Mouse (Mus musculus) splenic B cell, adult 2 months (primary cell): ENCODE data around the gene Gpr162.
"Not testable (repeated sequence)": the region's sequence is repeated elsewhere in the genome, so short reads cannot be mapped to it uniquely, and the experiment has no call there.

Source experiments
- DNase-seq: peaks from one replicate; pipeline ENCODE4 v3.0.0-alpha.2; 2011; ENCODE audit warnings: low read depth, low spot score
- H3K27me3 ChIP-seq: 2 replicates; pipeline ENCODE4 v1.6.1; 2012; ENCODE audit warnings: mild to moderate bottlenecking, low read length, moderate library complexity, mixed read lengths; ENCODE audit not compliant: control insufficient read depth, poor library complexity, insufficient read depth, severe bottlenecking
- H3K36me3 ChIP-seq: 2 replicates; pipeline ENCODE4 v1.6.1; 2012; ENCODE audit warnings: mild to moderate bottlenecking, low read length, moderate library complexity, mixed read lengths; ENCODE audit not compliant: control insufficient read depth, poor library complexity, insufficient read depth, severe bottlenecking

Gpr162 gene

GRCm38 (mm10) chr6:124834512-124835081 lies 29.2 kb downstream of the Gpr162 start:
- DNase-seq: no peak
- no peaks in the 10 kb centered on the region for H3K36me3 ChIP-seq
- H3K27me3 ChIP-seq: no peaks in the 10 kb centered on the region

- no peak for DNase-seq
- H3K27me3 ChIP-seq: no peaks in the 10 kb centered on the region
- H3K36me3 ChIP-seq: no peaks in the 10 kb centered on the region
Measured at GRCm38 (mm10) chr6:124831649-124832048, 32.1 kb downstream of the Gpr162 start.

- H3K27me3 ChIP-seq, H3K36me3 ChIP-seq, DNase-seq: not testable (repeated sequence)
Measured at GRCm38 (mm10) chr6:124831199-124831598, 32.6 kb downstream of the Gpr162 start.

GRCm38 (mm10) chr6:124829799-124830700 lies 33.7 kb downstream of the Gpr162 start:
- peak; percentile 95 for DNase-seq
- H3K27me3 ChIP-seq: no peaks in the 10 kb centered on the region
- no peaks in the 10 kb centered on the region for H3K36me3 ChIP-seq

GRCm38 (mm10) chr6:124828868-124829798 lies 34.6 kb downstream of the Gpr162 start, which contains the start of the genes Usp5 and Cdca3:
TSS of gene Usp5 (minus strand) at chr6:124829484.
TSS of gene Cdca3 (plus strand) at chr6:124829547.
- peak; percentile 99 for DNase-seq
- no peaks in the 10 kb centered on the region for H3K27me3 ChIP-seq
- peaks cover 2% of the 10 kb centered on the region for H3K36me3 ChIP-seq

- Histone ChIP-seq H3K27me3 (no peaks in the 10 kb centered on the region), H3K36me3 (peaks cover 6% of the 10 kb centered on the region)
- DNase-seq: peak; percentile 25
Measured at GRCm38 (mm10) chr6:124828101-124828592, 35.6 kb downstream of the Gpr162 start.

- peaks cover 6% of the 10 kb centered on the region for H3K36me3 ChIP-seq
- DNase-seq: no peak
Measured at GRCm38 (mm10) chr6:124822049-124822448, 41.7 kb downstream of the Gpr162 start.

GRCm38 (mm10) chr6:124820891-124821290 lies 42.9 kb downstream of the Gpr162 start:
- Histone ChIP-seq H3K27me3 (no peaks in the 10 kb centered on the region), H3K36me3 (peaks cover 6% of the 10 kb centered on the region)
- DNase-seq: no peak

More at GRCm38 (mm10) chr6:124822049-124822448, 41.7 kb downstream of the Gpr162 start:
- H3K27me3 ChIP-seq: no peaks in the 10 kb centered on the region

- DNase-seq: no peak
- H3K36me3 ChIP-seq: no peaks in the 10 kb centered on the region; the same call in none of the 2 replicates
- H3K27me3 ChIP-seq: no peaks in the 10 kb centered on the region
Measured at GRCm38 (mm10) chr6:124817971-124818370, 45.8 kb downstream of the Gpr162 start.

GRCm38 (mm10) chr6:124817563-124817962 lies 46.2 kb downstream of the Gpr162 start:
- DNase-seq: no peak
- H3K27me3 ChIP-seq: no peaks in the 10 kb centered on the region
- H3K36me3 ChIP-seq: no peaks in the 10 kb centered on the region; the same call in none of the 2 replicates

GRCm38 (mm10) chr6:124817125-124817524 lies 46.7 kb downstream of the Gpr162 start:
- H3K27me3 ChIP-seq: no peaks in the 10 kb centered on the region
- no peak for DNase-seq

GRCm38 (mm10) chr6:124816611-124817010 lies 47.2 kb downstream of the Gpr162 start:
- DNase-seq: no peak
- Histone ChIP-seq H3K27me3 (no peaks in the 10 kb centered on the region), H3K36me3 (no peaks in the 10 kb centered on the region; the same call in none of the 2 replicates)

More at GRCm38 (mm10) chr6:124817125-124817524, 46.7 kb downstream of the Gpr162 start:
- H3K36me3 ChIP-seq: no peaks in the 10 kb centered on the region; the same call in none of the 2 replicates

GRCm38 (mm10) chr6:124814858-124815774 lies 48.7 kb downstream of the Gpr162 start:
- no peak for DNase-seq
- Histone ChIP-seq H3K27me3 (no peaks in the 10 kb centered on the region), H3K36me3 (no peaks in the 10 kb centered on the region; the same call in 1 of the 2 replicates)
